Mouse (Mus musculus) lung, embryonic 16.5 days (tissue): ENCODE measurements around the gene Tomm7. TPM values are rescaled to one million over a fixed set of nuclear protein-coding genes. Genes with fewer than 3 reads are reported as not detected.

ENCODE experiments used
- ATAC-seq: fragments of 200-750 bp; cut with Nextera tagmentation; 2 replicates; pipeline ENCODE4 v1.8.0; 2017; ENCODE audit warnings: low read depth, mild to moderate bottlenecking, moderate library complexity
- H3K27ac ChIP-seq: fragments of 300-500 bp; sonication (generic); 2 replicates; pipeline ENCODE4 v1.5.1; 2014; ENCODE audit warnings: mild to moderate bottlenecking, control low read depth, low read length
- H3K27me3 ChIP-seq: fragments of 300-500 bp; sonication (generic); 2 replicates; pipeline ENCODE4 v1.6.1; 2014; ENCODE audit warnings: low read depth, low read length, mixed read lengths; ENCODE audit not compliant: control insufficient read depth, insufficient read depth
- H3K36me3 ChIP-seq: fragments of 300-500 bp; sonication (generic); 2 replicates; pipeline ENCODE4 v1.6.1; 2014; ENCODE audit warnings: low read length; ENCODE audit not compliant: control insufficient read depth, insufficient read depth
- H3K4me1 ChIP-seq: fragments of 300-500 bp; sonication (generic); replicated peaks from 2 replicates; pipeline ENCODE4 v1.6.1; 2014; ENCODE audit warnings: low read length, mixed read lengths; ENCODE audit not compliant: control insufficient read depth, insufficient read depth
- H3K4me2 ChIP-seq: fragments of 300-500 bp; sonication (generic); 2 replicates; pipeline ENCODE4 v1.6.1; 2014; ENCODE audit warnings: low read depth, low read length, control low read depth
- H3K4me3 ChIP-seq: fragments of 300-500 bp; sonication (generic); 2 replicates; pipeline ENCODE4 v1.5.1; 2014; ENCODE audit warnings: mild to moderate bottlenecking, low read length, control low read depth
- H3K9ac ChIP-seq: fragments of 300-500 bp; sonication (generic); 2 replicates; pipeline ENCODE4 v1.6.1; 2014; ENCODE audit warnings: low read length, control low read depth
- H3K9me3 ChIP-seq: fragments of 300-500 bp; sonication (generic); 2 replicates; pipeline ENCODE4 v1.6.1; 2016; ENCODE audit warnings: low read length; ENCODE audit not compliant: control insufficient read depth
- WGBS: fragments of 180-500 bp; shearing (Covaris S2); extraction: QIAGEN DNeasy Blood & Tissue Kit; methylation state at CpG from one replicate; pipeline ENCODE4 v1.1.7; 2014; 5-methylcytosine and 5-hydroxymethylcytosine counted together
- polyA plus RNA-seq: library from polyadenylated mRNA; unstranded; fragments of >200 nt; fragmentation: Nextera tagmentation; extraction: Ambion mirVana; gene quantifications from 2 replicates; pipeline ENCODE4 v1.2.1, GENCODE M21; 2015

Gene Tomm7
- polyA plus RNA-seq, 1 experiment from 2014 or later: 113 TPM

DNA sequence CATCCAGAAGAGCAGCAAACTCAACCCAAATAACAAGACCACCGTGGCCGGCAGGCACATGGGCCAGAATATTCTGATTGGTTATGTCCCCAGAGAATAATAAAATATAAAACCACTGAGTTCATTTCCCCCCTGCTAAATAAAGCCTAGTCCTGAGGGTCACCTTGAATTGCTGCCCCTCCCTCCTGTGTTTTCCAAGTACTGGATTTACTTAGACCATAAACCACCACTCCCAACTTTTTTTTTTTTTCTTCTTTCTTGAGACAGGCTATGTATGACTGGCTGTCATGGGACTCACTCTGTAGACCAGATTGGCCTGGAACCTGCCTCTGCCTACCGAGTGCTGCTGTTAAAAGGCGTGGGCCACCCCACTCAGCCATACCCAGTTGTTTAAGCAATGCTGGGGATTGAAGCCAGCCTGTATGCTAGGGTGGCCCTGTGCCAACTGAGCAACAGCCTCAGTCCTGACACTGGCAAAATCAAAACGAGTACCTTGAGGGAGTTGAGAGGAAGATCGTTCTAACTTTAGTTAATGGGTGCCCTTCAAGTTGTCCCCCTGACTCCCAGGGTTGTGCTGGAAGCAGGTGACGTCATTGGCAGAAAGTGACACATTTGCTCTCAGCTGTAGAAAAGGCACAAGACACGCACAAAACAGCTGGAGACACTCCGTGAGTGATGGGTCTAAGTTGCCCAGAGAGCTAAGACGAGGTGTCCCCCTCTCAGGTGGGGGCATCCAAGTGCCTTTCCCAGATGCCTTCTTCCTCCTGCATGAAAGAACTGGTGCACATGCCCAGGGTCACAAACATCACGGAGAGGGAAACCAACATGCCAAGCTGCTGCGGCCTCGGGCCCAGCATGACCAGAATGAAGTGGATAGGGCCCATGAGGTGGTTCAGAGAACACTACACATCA lies 20.3 kb upstream of the Tomm7 start:
- H3K36me3 ChIP-seq: no peaks in the 10 kb centered on the region
- H3K27me3 ChIP-seq: no peaks in the 10 kb centered on the region
- no peak overlapping the region for H3K4me2 ChIP-seq
- no peak overlapping the region for H3K4me3 ChIP-seq
- H3K9ac ChIP-seq: no peak overlapping the region
- peak; percentile 41; the same call in 1 of the 2 replicates for ATAC-seq
- no peaks in the 10 kb centered on the region for H3K9me3 ChIP-seq
- no peak overlapping the region for H3K27ac ChIP-seq
- 68% methylated on average over 13 of the region's 13 CpGs for WGBS
- peaks cover 10% of the 10 kb centered on the region for H3K4me1 ChIP-seq

GRCm38 (mm10) chr5:23863166-23864053 lies 19.4 kb upstream of the Tomm7 start:
- no peaks in the 10 kb centered on the region for H3K36me3 ChIP-seq
- H3K9me3 ChIP-seq: no peaks in the 10 kb centered on the region
- ATAC-seq: 0 out of 2 replicates have a peak, but pooled peaks have one; percentile 21
- peak overlapping the region; percentile 5; the same call in 1 of the 2 replicates for H3K27ac ChIP-seq
- H3K27me3 ChIP-seq: no peaks in the 10 kb centered on the region
- H3K4me3 ChIP-seq: no peak overlapping the region
- H3K4me1 ChIP-seq: peaks cover 10% of the 10 kb centered on the region
- 59% methylated on average over 7 of the region's 7 CpGs for WGBS
- H3K4me2 ChIP-seq: no peak overlapping the region
- H3K9ac ChIP-seq: no peak overlapping the region

DNA sequence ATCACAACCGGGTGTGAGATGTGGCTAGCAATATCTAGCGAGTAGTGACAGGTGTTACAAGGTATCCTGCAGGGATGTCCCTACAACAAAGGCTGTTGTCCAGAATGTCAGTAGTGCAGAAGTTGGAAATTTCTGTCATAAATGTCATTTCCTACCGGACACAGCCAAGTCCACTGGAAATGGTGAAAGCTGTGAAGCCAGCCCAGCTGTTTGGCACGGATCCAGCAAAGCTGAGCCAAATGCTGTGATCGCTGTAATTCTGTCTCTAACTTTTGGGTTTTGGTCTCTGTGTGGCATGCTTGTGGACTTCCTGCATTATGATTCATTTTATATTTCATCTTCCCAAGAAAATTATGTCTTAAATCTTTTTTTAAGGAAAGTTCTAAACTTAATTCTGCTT lies 18.3 kb upstream of the Tomm7 start:
- no peak overlapping the region for H3K4me2 ChIP-seq

GRCm38 (mm10) chr5:23861721-23862120 lies 17.8 kb upstream of the Tomm7 start:
- 82% methylated on average over 9 of the region's 9 CpGs for WGBS

More for the DNA sequence above, 18.3 kb upstream of the Tomm7 start:
- Histone ChIP-seq H3K9ac (no peak overlapping the region), H3K9me3 (no peaks in the 10 kb centered on the region), H3K36me3 (no peaks in the 10 kb centered on the region), H3K27ac (no peak overlapping the region), H3K27me3 (no peaks in the 10 kb centered on the region), H3K4me3 (no peak overlapping the region), H3K4me1 (peaks cover 10% of the 10 kb centered on the region)
- 29% methylated on average over 5 of the region's 5 CpGs for WGBS
- ATAC-seq: peak; percentile 71

GRCm38 (mm10) chr5:23859896-23860295 lies 15.9 kb upstream of the Tomm7 start:
- ATAC-seq: no peak
- Histone ChIP-seq H3K9ac (no peak overlapping the region), H3K9me3 (no peaks in the 10 kb centered on the region), H3K27me3 (no peaks in the 10 kb centered on the region), H3K4me2 (no peak overlapping the region), H3K4me3 (no peak overlapping the region), H3K36me3 (peaks cover 17% of the 10 kb centered on the region), H3K27ac (no peak overlapping the region), H3K4me1 (peaks cover 10% of the 10 kb centered on the region)
- WGBS: 76% methylated on average over 5 of the region's 5 CpGs

More at GRCm38 (mm10) chr5:23861721-23862120, 17.8 kb upstream of the Tomm7 start:
- H3K4me3 ChIP-seq: no peak overlapping the region
- no peak overlapping the region for H3K27ac ChIP-seq
- peaks cover 10% of the 10 kb centered on the region for H3K4me1 ChIP-seq
- ATAC-seq: no peak
- H3K9me3 ChIP-seq: no peaks in the 10 kb centered on the region
- no peaks in the 10 kb centered on the region for H3K36me3 ChIP-seq
- H3K27me3 ChIP-seq: no peaks in the 10 kb centered on the region
- H3K4me2 ChIP-seq: no peak overlapping the region
- no peak overlapping the region for H3K9ac ChIP-seq

GRCm38 (mm10) chr5:23859087-23859718 lies 15.2 kb upstream of the Tomm7 start:
- Histone ChIP-seq H3K9me3 (no peaks in the 10 kb centered on the region), H3K27me3 (no peaks in the 10 kb centered on the region), H3K36me3 (peaks cover 23% of the 10 kb centered on the region), H3K4me1 (peaks cover 10% of the 10 kb centered on the region), H3K9ac (no peak overlapping the region), H3K27ac (no peak overlapping the region), H3K4me2 (no peak overlapping the region), H3K4me3 (no peak overlapping the region)
- ATAC-seq: no peak
- WGBS: 80% methylated on average over 1 of the region's 1 CpGs

GRCm38 (mm10) chr5:23858643-23859042 lies 14.7 kb upstream of the Tomm7 start:
- Histone ChIP-seq H3K4me2 (no peak overlapping the region), H3K4me1 (peaks cover 10% of the 10 kb centered on the region), H3K4me3 (no peak overlapping the region), H3K9me3 (no peaks in the 10 kb centered on the region), H3K27me3 (no peaks in the 10 kb centered on the region), H3K9ac (no peak overlapping the region), H3K27ac (no peak overlapping the region), H3K36me3 (peaks cover 29% of the 10 kb centered on the region)
- ATAC-seq: no peak
- WGBS: 74% methylated on average over 7 of the region's 7 CpGs

DNA sequence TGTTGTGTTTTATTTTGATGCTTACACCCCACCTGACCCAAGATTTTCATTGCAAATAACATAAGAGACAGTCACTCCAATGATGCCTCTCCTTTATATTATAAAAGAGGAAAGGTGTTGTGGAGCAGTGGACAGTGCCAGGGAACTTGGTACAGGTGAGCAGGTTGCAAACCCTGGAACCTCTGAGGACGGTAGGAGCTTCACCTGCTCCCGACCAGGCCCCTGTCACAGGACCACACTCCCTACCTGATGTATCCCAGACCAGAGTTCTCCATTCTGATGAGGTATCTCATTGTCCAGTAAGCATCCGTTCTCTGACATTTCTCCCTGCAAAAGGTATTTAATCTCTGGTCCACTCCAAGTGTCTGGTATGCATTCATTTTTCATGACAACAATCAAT lies 14.0 kb upstream of the Tomm7 start:
- Histone ChIP-seq H3K4me2 (no peak overlapping the region), H3K36me3 (peaks cover 32% of the 10 kb centered on the region), H3K27ac (no peak overlapping the region), H3K4me1 (peaks cover 6% of the 10 kb centered on the region), H3K4me3 (no peak overlapping the region), H3K9ac (no peak overlapping the region), H3K9me3 (no peaks in the 10 kb centered on the region), H3K27me3 (no peaks in the 10 kb centered on the region)
- ATAC-seq: no peak
- 79% methylated on average over 3 of the region's 3 CpGs for WGBS

- Histone ChIP-seq H3K4me2 (no peak overlapping the region), H3K27me3 (no peaks in the 10 kb centered on the region), H3K36me3 (peaks cover 38% of the 10 kb centered on the region), H3K4me3 (no peak overlapping the region), H3K9ac (no peak overlapping the region), H3K4me1 (peaks cover 4% of the 10 kb centered on the region), H3K9me3 (no peaks in the 10 kb centered on the region), H3K27ac (no peak overlapping the region)
- no peak for ATAC-seq
Measured at GRCm38 (mm10) chr5:23857189-23857588, 13.2 kb upstream of the Tomm7 start.
